Mouse (Mus musculus) hindbrain, embryonic 14.5 days (tissue): ENCODE measurements at regions not wholly inside any gene's neighbourhood (a gene's known extent, or its start where the extent isn't known, plus 50 kb on each side); places are given as distances from the start of the nearest gene placed in this dataset.

Source experiments
- ATAC-seq: fragments of 200-750 bp; cut with Nextera tagmentation; 2 replicates; pipeline ENCODE4 v1.8.0; 2017; ENCODE audit warnings: moderate number of reproducible peaks, mild to moderate bottlenecking, moderate TSS enrichment, moderate library complexity; ENCODE audit not compliant: low FRiP score
- DNase-seq: peaks from one replicate; pipeline ENCODE4 v3.0.0-alpha.2; 2015; ENCODE audit warnings: low spot score
- H3K27ac ChIP-seq: fragments of 300-500 bp; sonication (generic); 2 replicates; pipeline ENCODE4 v1.5.1; 2014; ENCODE audit warnings: mild to moderate bottlenecking, moderate library complexity
- H3K27me3 ChIP-seq: fragments of 300-500 bp; sonication (generic); 2 replicates; pipeline ENCODE4 v1.6.1; 2014; ENCODE audit warnings: mild to moderate bottlenecking, low read length, mixed read lengths; ENCODE audit not compliant: control insufficient read depth, insufficient read depth
- H3K36me3 ChIP-seq: fragments of 300-500 bp; sonication (generic); replicated peaks from 2 replicates; pipeline ENCODE4 v1.6.1; 2014; ENCODE audit not compliant: control insufficient read depth, insufficient read depth
- H3K4me1 ChIP-seq: fragments of 300-500 bp; sonication (generic); replicated peaks from 2 replicates; pipeline ENCODE4 v1.6.1; 2014; ENCODE audit warnings: antibody characterized with exemption, low read length, mixed read lengths; ENCODE audit not compliant: control insufficient read depth, insufficient read depth
- H3K4me2 ChIP-seq: fragments of 300-500 bp; sonication (generic); replicated peaks from 2 replicates; pipeline ENCODE4 v1.6.1; 2014; ENCODE audit warnings: mild to moderate bottlenecking, moderate library complexity
- H3K4me3 ChIP-seq: fragments of 300-500 bp; sonication (generic); replicated peaks from 2 replicates; pipeline ENCODE4 v1.5.1; 2014; ENCODE audit warnings: mild to moderate bottlenecking, low read length
- H3K9ac ChIP-seq: fragments of 300-500 bp; sonication (generic); 2 replicates; pipeline ENCODE4 v1.6.1; 2014
- H3K9me3 ChIP-seq: fragments of 300-500 bp; sonication (generic); 2 replicates; pipeline ENCODE4 v1.6.1; 2016; ENCODE audit warnings: low read length; ENCODE audit not compliant: control insufficient read depth
- WGBS: fragments of 180-500 bp; shearing (Covaris S2); extraction: QIAGEN DNeasy Blood & Tissue Kit; methylation state at CpG from one replicate; pipeline ENCODE4 v1.1.7; 2014; 5-methylcytosine and 5-hydroxymethylcytosine counted together

DNA sequence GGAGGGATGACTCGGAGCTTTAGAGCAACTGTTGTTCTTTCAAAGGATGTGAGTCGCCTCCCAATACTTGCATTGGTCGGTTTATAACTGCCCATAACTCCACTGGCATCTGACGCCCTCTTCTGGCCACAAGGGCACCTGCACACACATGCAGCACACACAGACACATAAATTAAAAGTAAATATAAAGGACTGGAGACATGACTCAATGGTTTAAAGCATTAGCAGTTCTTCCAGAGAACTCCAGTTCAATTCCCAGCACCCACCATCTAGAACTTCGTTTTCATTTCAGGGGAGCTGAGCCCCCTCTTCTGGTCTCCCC is 281.5 kb upstream of the Runx1 start:
- no peak for ATAC-seq
- Histone ChIP-seq H3K27ac (no peak overlapping the region), H3K4me3 (no peak overlapping the region), H3K4me1 (no peaks in the 10 kb centered on the region), H3K36me3 (no peaks in the 10 kb centered on the region), H3K27me3 (no peaks in the 10 kb centered on the region), H3K4me2 (no peak overlapping the region), H3K9me3 (no peaks in the 10 kb centered on the region), H3K9ac (no peak overlapping the region)
- 85% methylated on average over 5 of the region's 5 CpGs for WGBS
- DNase-seq, result no peak

DNA sequence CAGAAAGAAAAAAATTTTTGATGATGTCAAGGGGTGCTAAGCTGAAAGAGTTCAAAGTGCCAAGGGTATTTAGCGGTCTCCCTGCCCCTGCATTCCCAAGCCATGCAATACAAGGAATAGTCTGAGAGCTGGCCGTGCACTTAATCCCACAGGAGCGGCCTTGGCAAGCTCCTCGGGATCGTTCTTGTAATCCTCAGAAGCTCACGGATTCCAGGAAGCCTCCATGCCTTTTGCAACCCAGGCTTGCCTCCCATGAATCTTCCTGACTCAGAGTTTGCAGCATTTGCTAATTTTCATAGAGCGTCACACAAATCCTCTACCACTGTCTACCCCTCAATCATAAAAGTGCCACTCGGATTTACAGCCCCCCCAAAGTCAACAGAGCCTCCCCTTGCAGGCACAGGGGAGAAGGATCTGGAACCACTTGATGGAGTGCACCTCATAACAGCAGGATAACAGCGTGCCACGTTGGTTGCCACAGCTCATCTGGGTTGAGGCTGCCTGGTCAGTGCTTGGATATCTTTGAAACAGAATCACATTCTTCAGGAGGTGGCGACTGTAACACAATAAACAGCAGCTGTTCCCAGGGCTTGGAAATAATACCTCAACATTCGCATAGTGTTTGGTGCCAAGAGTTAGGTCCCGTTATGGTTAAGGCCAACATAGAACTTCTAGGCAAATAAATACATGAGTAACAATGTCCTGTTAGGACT is 281.0 kb upstream of the Runx1 start:
- DNase-seq (no peak), ATAC-seq (no peak)
- H3K4me3 ChIP-seq, result no peak overlapping the region
- H3K4me2 ChIP-seq, result no peak overlapping the region
- H3K4me1 ChIP-seq, result no peaks in the 10 kb centered on the region
- no peak overlapping the region for H3K27ac ChIP-seq
- no peaks in the 10 kb centered on the region for H3K36me3 ChIP-seq
- no peaks in the 10 kb centered on the region for H3K9me3 ChIP-seq
- H3K9ac ChIP-seq, result no peak overlapping the region
- WGBS, result 84% methylated on average over 13 of the region's 13 CpGs
- no peaks in the 10 kb centered on the region for H3K27me3 ChIP-seq

DNA sequence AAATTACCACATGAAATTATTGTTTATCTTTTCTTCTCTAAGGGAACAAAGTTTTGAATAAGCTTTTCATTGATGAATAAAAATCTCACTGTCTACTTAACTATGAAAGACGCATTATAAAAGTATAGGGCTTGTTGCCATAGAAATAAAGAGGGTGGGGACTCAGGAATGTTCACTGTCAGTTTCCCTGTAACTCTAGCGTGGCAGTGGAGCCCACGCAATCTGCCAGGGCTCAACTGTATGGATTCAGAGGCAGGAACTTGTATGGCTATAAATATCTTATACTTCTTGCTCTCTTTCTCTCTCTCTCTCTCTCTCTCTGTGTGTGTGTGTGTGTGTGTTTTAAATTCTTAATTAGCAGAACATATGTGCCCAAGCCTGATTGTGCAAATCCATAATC is 276.2 kb upstream of the Runx1 start:
- no peak for ATAC-seq
- H3K4me3 ChIP-seq, result no peak overlapping the region
- no peaks in the 10 kb centered on the region for H3K36me3 ChIP-seq
- 52% methylated on average over 3 of the region's 3 CpGs for WGBS
- no peak overlapping the region for H3K4me2 ChIP-seq
- DNase-seq, result no peak
- H3K27ac ChIP-seq, result no peak overlapping the region
- no peaks in the 10 kb centered on the region for H3K9me3 ChIP-seq
- no peaks in the 10 kb centered on the region for H3K27me3 ChIP-seq
- no peaks in the 10 kb centered on the region for H3K4me1 ChIP-seq
- H3K9ac ChIP-seq, result no peak overlapping the region

DNA sequence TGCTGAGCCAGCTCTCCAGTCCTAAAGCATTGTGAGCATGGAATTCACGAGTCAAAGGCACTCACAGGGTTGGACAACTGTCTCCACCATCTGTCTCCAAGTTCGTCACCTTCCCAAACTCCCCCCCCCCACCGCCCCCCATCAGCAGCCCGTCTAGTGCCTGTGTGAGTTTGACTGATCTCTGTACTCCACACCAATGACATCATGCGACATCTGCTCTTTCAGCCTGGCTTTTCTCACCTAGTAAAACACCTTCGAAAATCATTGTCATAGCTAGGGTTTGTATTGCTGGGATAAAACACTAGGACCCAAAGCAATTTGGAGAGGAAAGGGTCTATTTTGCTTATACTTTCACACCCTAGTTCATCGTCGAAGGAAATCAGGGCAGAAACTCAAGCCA is 272.1 kb upstream of the Runx1 start:
- no peak overlapping the region for H3K4me3 ChIP-seq
- no peak overlapping the region for H3K27ac ChIP-seq
- no peak overlapping the region for H3K9ac ChIP-seq
- no peak for ATAC-seq
- H3K4me2 ChIP-seq, result no peak overlapping the region
- no peaks in the 10 kb centered on the region for H3K4me1 ChIP-seq
- H3K9me3 ChIP-seq, result no peaks in the 10 kb centered on the region
- H3K36me3 ChIP-seq, result no peaks in the 10 kb centered on the region
- 82% methylated on average over 8 of the region's 8 CpGs for WGBS
- no peaks in the 10 kb centered on the region for H3K27me3 ChIP-seq
- no peak for DNase-seq

DNA sequence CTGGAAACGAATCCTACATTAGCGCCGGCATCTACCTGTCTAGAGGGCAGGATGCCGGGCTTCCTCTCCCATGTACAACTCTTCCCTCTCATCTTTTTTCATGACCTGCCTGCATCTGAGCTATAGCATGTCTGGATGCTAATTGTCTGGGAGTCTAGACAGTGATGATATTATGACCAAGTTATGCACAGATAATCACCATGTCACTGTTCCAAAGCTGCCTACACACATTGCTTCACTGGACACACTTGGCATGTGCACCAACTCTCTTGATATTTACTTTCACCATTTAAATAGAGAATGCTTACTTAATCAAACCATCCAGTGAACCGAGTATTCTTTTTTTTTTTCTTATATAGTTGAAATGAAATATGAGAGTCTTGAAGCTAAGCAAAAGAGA is 270.2 kb upstream of the Runx1 start:
- Histone ChIP-seq H3K9ac (no peak overlapping the region), H3K27ac (no peak overlapping the region), H3K9me3 (no peaks in the 10 kb centered on the region), H3K4me3 (no peak overlapping the region), H3K4me1 (no peaks in the 10 kb centered on the region), H3K27me3 (no peaks in the 10 kb centered on the region), H3K36me3 (no peaks in the 10 kb centered on the region), H3K4me2 (no peak overlapping the region)
- no peak for ATAC-seq
- WGBS, result 85% methylated on average over 5 of the region's 5 CpGs
- no peak for DNase-seq

DNA sequence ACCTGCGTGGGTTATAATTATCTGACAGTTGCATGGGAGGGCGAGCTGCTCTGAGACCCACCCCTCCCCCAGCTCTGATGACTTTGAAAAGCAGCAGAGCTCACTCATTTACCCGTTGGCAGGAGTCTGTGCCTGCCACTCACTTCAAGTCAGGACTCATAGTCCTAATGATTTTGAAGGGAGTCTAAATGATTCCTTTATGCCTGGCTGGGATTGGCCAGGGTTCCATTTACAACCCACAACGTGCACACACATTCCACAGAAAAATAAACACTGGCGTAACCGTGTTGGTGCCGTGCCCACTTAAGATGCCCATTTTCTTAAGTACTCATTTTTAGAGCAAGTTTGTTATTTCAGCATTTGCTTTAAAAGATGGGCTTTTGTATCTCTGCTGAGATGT is 266.8 kb upstream of the Runx1 start:
- Histone ChIP-seq H3K4me2 (no peak overlapping the region), H3K27me3 (no peaks in the 10 kb centered on the region), H3K9me3 (no peaks in the 10 kb centered on the region), H3K4me3 (no peak overlapping the region), H3K9ac (no peak overlapping the region), H3K36me3 (no peaks in the 10 kb centered on the region), H3K27ac (no peak overlapping the region), H3K4me1 (no peaks in the 10 kb centered on the region)
- ATAC-seq, result no peak
- no peak for DNase-seq
- WGBS, result 59% methylated on average over 7 of the region's 7 CpGs

DNA sequence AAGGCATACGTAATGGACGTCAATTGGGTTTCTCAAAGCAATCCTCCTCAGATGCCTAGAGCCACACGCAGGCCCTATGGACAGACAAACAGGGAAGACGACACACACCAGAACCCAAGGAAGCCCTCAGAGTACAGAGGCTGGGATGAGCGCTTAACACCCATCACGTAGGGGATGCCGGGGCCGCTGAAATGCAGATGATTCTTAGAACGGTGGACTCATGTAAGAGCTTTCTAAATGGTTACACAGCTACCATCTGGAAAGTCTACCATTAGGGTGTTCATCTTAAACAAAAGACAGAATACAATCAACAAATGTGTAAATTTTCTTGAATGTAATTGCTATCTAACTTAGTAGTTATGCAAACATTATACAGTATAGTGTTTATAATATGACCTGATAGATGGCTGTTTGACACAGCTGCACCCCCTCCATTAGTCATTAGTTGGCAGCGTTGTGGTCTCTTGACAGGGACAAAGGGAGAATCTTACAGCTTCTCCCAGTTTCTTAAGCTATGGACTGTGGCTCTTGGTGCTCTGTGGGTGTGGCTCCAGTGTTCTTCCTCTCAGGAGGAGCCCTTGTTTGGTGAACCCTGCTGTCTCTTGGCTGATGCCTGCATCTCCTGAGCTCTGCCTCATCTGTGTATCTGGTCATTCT is 259.4 kb upstream of the Runx1 start:
- WGBS, result 91% methylated on average over 10 of the region's 10 CpGs
- H3K9ac ChIP-seq, result no peak overlapping the region
- no peak overlapping the region for H3K27ac ChIP-seq
- peaks cover under 1% of the 10 kb centered on the region; the same call in 1 of the 2 replicates for H3K27me3 ChIP-seq
- DNase-seq (no peak), ATAC-seq (no peak)
- no peak overlapping the region for H3K4me3 ChIP-seq
- no peaks in the 10 kb centered on the region for H3K9me3 ChIP-seq
- H3K36me3 ChIP-seq, result no peaks in the 10 kb centered on the region
- H3K4me2 ChIP-seq, result no peak overlapping the region
- H3K4me1 ChIP-seq, result no peaks in the 10 kb centered on the region

DNA sequence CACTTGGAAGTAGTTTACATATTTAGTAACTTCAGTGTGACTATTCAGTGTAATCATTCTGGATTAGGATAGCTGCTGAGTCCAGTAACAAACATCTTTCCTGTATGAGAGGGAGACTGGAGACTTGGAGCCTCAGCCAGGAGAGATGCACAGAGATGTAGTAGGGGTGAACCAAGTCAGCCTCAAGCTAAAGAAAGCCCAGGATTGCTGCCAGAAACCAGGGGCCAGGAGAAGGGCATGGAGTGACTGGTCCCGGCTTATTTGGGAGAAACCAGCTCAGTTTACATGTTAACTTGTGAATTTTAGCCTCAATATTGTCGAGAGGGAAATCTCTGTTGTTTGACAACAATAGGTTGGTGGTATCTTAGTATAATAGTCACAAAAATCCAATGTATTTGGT is 257.8 kb upstream of the Runx1 start:
- Histone ChIP-seq H3K4me2 (no peak overlapping the region), H3K4me1 (no peaks in the 10 kb centered on the region), H3K9ac (no peak overlapping the region), H3K27ac (no peak overlapping the region), H3K4me3 (no peak overlapping the region), H3K9me3 (no peaks in the 10 kb centered on the region), H3K27me3 (peaks cover 5% of the 10 kb centered on the region; the same call in 1 of the 2 replicates), H3K36me3 (no peaks in the 10 kb centered on the region)
- DNase-seq, result no peak
- no peak for ATAC-seq
- WGBS, result 80% methylated on average over 2 of the region's 2 CpGs

DNA sequence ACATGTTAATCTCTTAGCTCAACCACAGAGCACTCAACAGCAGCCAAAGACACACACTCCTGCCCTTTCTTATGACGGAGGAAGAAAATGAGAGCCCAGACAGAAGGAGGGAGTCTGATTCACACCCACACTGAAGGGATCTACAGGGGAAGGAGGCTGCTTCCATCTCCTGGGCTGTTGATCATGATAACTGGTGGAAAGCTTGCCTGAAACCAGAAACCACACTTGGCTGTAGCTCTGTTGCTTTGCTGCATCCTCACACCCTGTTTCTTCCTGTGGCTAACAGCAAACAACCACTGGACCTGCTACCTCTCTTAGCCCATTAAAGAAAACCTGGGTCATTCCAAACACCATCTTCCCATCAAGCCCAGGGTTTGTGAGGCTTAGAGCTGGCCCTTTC is 257.2 kb upstream of the Runx1 start:
- no peak overlapping the region for H3K27ac ChIP-seq
- no peak overlapping the region for H3K9ac ChIP-seq
- H3K27me3 ChIP-seq, result peaks cover 5% of the 10 kb centered on the region; the same call in 1 of the 2 replicates
- ATAC-seq (no peak), DNase-seq (no peak)
- H3K36me3 ChIP-seq, result no peaks in the 10 kb centered on the region
- H3K4me2 ChIP-seq, result no peak overlapping the region
- H3K9me3 ChIP-seq, result 0 out of 2 replicates have a peak, but pooled peaks cover 3% of the 10 kb centered on the region
- H3K4me3 ChIP-seq, result no peak overlapping the region
- 87% methylated on average over 1 of the region's 1 CpGs for WGBS
- no peaks in the 10 kb centered on the region for H3K4me1 ChIP-seq
